Comparison of ENCODE assay signal across 8 mouse cellular contexts in genomic region chr4:120950763-120951427, GRCm38 (mm10). TPM values are rescaled to one million over a fixed set of nuclear protein-coding genes. Genes with fewer than 3 reads are reported as not detected.
A peak's percentile ranks its signal among the peaks of the same experiment; 100 is the strongest.
DNase-seq lines count a peak whose midpoint lies in the region; ATAC-seq and TF ChIP-seq lines count a peak whose summit lies in the region.

No protein-coding gene starts in this region.

- H3K9ac ChIP-seq in intestine, postnatal 0 days (ENCODE audit: low read depth, low read length), result peak overlapping the region; percentile 70
- H3K9ac ChIP-seq in neural tube, embryonic 14.5 days (replicated peaks; ENCODE audit: low read depth, low read length), result peak overlapping the region; percentile 77

- TF ChIP-seq CTCF in intestine, postnatal 0 days (IDR thresholded peaks at IDR 0.05; ENCODE audit: low read depth), result no peak

- H3K36me3 ChIP-seq in intestine, postnatal 0 days (ENCODE audit: control insufficient read depth, insufficient read depth), result peaks cover 14% of the 10 kb centered on the region
- no peaks in the 10 kb centered on the region for H3K36me3 ChIP-seq in neural tube, embryonic 14.5 days (ENCODE audit: control insufficient read depth, insufficient read depth, low read length)

- no peaks in the 10 kb centered on the region for H3K4me1 ChIP-seq in intestine, postnatal 0 days (replicated peaks; ENCODE audit: control insufficient read depth, insufficient read depth, low read length)
- peaks cover 4% of the 10 kb centered on the region; the same call in 1 of the 2 replicates for H3K4me1 ChIP-seq in neural tube, embryonic 14.5 days (ENCODE audit: control insufficient read depth, insufficient read depth, low read length)

- H3K27ac ChIP-seq in intestine, postnatal 0 days (ENCODE audit: low read depth, low read length), result peak overlapping the region; percentile 80
- H3K27ac ChIP-seq in neural tube, embryonic 14.5 days (ENCODE audit: low read depth, low read length), result peak overlapping the region; percentile 76

- H3K27me3 ChIP-seq in intestine, postnatal 0 days (replicated peaks; ENCODE audit: control insufficient read depth, insufficient read depth, low read length), result no peaks in the 10 kb centered on the region
- H3K27me3 ChIP-seq in neural tube, embryonic 14.5 days (ENCODE audit: control insufficient read depth, insufficient read depth, low read length), result no peaks in the 10 kb centered on the region

- WGBS in intestine, postnatal 0 days, result 4% methylated on average over 20 of the region's 20 CpGs
- 7% methylated on average over 20 of the region's 20 CpGs for WGBS in neural tube, embryonic 14.5 days

- peak; percentile 30 for DNase-seq in cerebellum, adult 9-11 months
- DNase-seq in cerebellum, adult 11-12 months, result no peak
- DNase-seq in thymus, postnatal 25 days, result peak; percentile 16
- no peak for DNase-seq in thymus, postnatal 14 days
- DNase-seq in retina, embryonic 14.5 days (ENCODE audit: low spot score), result no peak
- no peak for DNase-seq in cerebellum, postnatal 10 days

- ATAC-seq in intestine, postnatal 0 days, result no peak
- ATAC-seq in neural tube, embryonic 14.5 days (ENCODE audit: low read depth), result no peak

- peak overlapping the region; percentile 71 for H3K4me3 ChIP-seq in intestine, postnatal 0 days (ENCODE audit: low read depth, low read length)
- peak overlapping the region; percentile 61 for H3K4me3 ChIP-seq in neural tube, embryonic 14.5 days (ENCODE audit: low read depth, low read length)

- H3K9me3 ChIP-seq in intestine, postnatal 0 days (ENCODE audit: control insufficient read depth), result no peaks in the 10 kb centered on the region
- no peaks in the 10 kb centered on the region for H3K9me3 ChIP-seq in neural tube, embryonic 14.5 days (ENCODE audit: control insufficient read depth, low read length)

- H3K4me2 ChIP-seq in intestine, postnatal 0 days (replicated peaks; ENCODE audit: low read depth), result peak overlapping the region; percentile 87
- peak overlapping the region; percentile 58 for H3K4me2 ChIP-seq in neural tube, embryonic 14.5 days (ENCODE audit: low read depth, low read length)

RNA-seq across cellular contexts. Expression of gene Zfp69, which starts 0.6 kb away (rescaled TPM):
- 2.2 and 2.6 TPM in 2 replicates for polyA plus RNA-seq in intestine, postnatal 0 days (2015; fragmentation: Nextera tagmentation; extraction: Ambion mirVana)
- 5.5 and 6.7 TPM in 2 replicates for polyA plus RNA-seq in neural tube, embryonic 14.5 days (2014; fragmentation: Nextera tagmentation; extraction: Ambion mirVana)

RNA-seq across cellular contexts. Expression of gene Exo5, which starts 26.1 kb away (rescaled TPM):
- 12.3 and 12.6 TPM in 2 replicates for polyA plus RNA-seq in intestine, postnatal 0 days (2015; fragmentation: Nextera tagmentation; extraction: Ambion mirVana)
- 26.0 and 27.2 TPM in 2 replicates for polyA plus RNA-seq in neural tube, embryonic 14.5 days (2014; fragmentation: Nextera tagmentation; extraction: Ambion mirVana)

Comparison
In these comparisons a context has a peak if more than half of its experiments do, and no peak if none do; other contexts are left out.
1. DNase-seq: peak in cerebellum, adult 9-11 months (single experiment) and thymus, postnatal 25 days (single experiment); none in cerebellum, adult 11-12 months (single experiment), thymus, postnatal 14 days (single experiment), retina, embryonic 14.5 days (single experiment) and cerebellum, postnatal 10 days (0 of 2).